Mouse (Mus musculus): ENCODE measurements around the gene Zfp938. TPM values are rescaled to one million over a fixed set of nuclear protein-coding genes. Genes with fewer than 3 reads are reported as not detected.

Zfp938 gene
- polyA plus RNA-seq (2015; fragmentation: Nextera tagmentation; extraction: Ambion mirVana) = 27.4 and 31.9 TPM in 2 replicates

DNA sequence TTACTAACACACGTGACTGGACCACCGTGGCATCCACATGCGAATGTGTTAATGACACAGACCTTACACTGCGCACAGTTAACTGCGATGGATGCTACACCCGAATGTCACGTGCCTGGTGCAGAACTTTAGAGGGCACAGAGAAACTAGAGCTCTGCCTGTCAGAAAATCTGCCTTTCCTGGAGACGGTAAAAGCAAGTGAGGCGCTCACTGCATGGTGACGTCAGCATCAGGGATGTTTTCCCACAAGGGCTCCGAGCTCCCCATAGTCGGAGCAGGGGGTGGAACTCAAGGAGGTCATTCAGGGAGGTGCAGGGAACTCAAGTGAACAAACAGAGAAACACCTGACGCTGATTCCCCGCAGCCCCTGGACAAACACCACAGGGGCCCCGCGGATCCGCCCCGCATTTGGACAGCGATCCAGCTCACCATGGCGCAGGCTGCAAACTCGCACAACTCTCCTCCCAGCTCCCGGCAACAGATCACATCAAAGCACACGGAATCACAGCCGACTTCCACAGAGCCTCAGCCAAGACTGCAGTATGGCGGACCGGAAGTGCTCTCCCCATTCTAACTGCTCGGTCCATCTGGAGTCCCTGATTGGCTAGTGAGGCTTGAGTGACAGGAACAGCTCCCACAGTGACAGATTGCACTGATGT is at the start of gene Zfp938:
Gene Zfp938 (minus strand): TSS at position 539 of the 659 bp plus-strand sequence.
- Histone ChIP-seq H3K9ac (ENCODE audit: low read depth, low read length) (peak within 1 kb of the TSS; percentile 88), H3K4me2 (ENCODE audit: low read length) (peak within 1 kb of the TSS; percentile 76), H3K27ac (ENCODE audit: low read depth, low read length) (peak within 1 kb of the TSS; percentile 90), H3K27me3 (replicated peaks; ENCODE audit: control insufficient read depth, insufficient read depth, low read length) (no peaks in the 10 kb centered on the region), H3K4me3 (ENCODE audit: low read length) (peak within 1 kb of the TSS; percentile 93), H3K4me1 (ENCODE audit: control insufficient read depth, insufficient read depth, low read depth, low read length) (peaks cover 12% of the 10 kb centered on the region), H3K36me3 (ENCODE audit: control insufficient read depth, insufficient read depth, low read length) (peaks cover 4% of the 10 kb centered on the region; the same call in 1 of the 2 replicates), H3K9me3 (ENCODE audit: control insufficient read depth, low read length) (peaks cover 12% of the 10 kb centered on the region)
- WGBS = 1% methylated on average over 27 of the region's 27 CpGs
- ATAC-seq = peak; percentile 100

DNA sequence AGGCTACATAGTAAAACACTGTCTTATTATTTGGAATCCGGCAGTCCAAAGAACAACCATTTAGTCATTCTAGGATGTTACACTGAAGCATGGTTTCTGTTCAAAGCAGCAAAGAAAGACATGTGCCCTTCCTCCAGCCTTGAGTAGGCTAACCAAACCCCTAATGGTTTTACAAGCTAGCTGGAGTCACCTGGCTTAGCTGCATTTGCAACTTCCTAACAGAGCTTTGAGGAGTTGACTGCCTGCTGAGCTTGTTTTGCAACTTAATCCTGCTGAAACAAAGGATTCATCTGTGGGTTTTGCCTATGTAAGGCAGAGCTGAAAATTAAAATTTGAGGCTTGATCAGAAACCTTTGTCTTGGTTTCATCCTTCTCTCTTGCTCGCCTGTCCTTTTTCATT is 16.3 kb upstream of the Zfp938 start:
- H3K27me3 ChIP-seq (replicated peaks; ENCODE audit: control insufficient read depth, insufficient read depth, low read length) = no peaks in the 10 kb centered on the region
- ATAC-seq = no peak
- no peak overlapping the region for H3K9ac ChIP-seq (ENCODE audit: low read depth, low read length)
- no peak overlapping the region for H3K27ac ChIP-seq (ENCODE audit: low read depth, low read length)
- no peak overlapping the region for H3K4me3 ChIP-seq (ENCODE audit: low read length)
- WGBS = 86% methylated on average over 2 of the region's 2 CpGs
- H3K9me3 ChIP-seq (ENCODE audit: control insufficient read depth, low read length) = peaks cover 5% of the 10 kb centered on the region; the same call in 1 of the 2 replicates
- H3K4me2 ChIP-seq (ENCODE audit: low read length) = no peak overlapping the region
- H3K36me3 ChIP-seq (ENCODE audit: control insufficient read depth, insufficient read depth, low read length) = no peaks in the 10 kb centered on the region
- H3K4me1 ChIP-seq (ENCODE audit: control insufficient read depth, insufficient read depth, low read depth, low read length) = no peaks in the 10 kb centered on the region

DNA sequence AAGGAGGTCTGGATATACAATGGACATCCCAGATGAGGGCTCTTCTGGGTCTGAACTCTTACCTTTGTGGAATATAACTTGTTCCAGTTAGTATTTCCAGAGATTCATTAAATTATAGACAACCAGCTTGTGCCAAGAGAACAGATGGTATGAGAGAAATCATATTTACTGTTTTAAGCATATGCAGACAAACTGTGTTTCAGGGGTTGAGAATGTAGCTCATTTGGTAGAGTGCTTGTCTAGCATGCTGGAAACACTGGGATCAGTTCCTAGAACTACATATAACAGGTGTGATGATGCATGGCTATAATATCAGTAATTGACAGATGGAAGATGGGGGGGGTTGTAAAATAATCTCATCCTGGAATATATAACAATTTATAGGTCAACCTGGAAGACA is 3.9 kb upstream of the Zfp938 start:
- Histone ChIP-seq H3K27ac (ENCODE audit: low read depth, low read length) (no peak overlapping the region), H3K4me1 (ENCODE audit: control insufficient read depth, insufficient read depth, low read depth, low read length) (peaks cover 8% of the 10 kb centered on the region), H3K4me2 (ENCODE audit: low read length) (no peak overlapping the region), H3K4me3 (ENCODE audit: low read length) (no peak overlapping the region), H3K36me3 (ENCODE audit: control insufficient read depth, insufficient read depth, low read length) (no peaks in the 10 kb centered on the region), H3K9me3 (ENCODE audit: control insufficient read depth, low read length) (no peaks in the 10 kb centered on the region), H3K27me3 (replicated peaks; ENCODE audit: control insufficient read depth, insufficient read depth, low read length) (no peaks in the 10 kb centered on the region), H3K9ac (ENCODE audit: low read depth, low read length) (no peak overlapping the region)
- ATAC-seq = no peak

DNA sequence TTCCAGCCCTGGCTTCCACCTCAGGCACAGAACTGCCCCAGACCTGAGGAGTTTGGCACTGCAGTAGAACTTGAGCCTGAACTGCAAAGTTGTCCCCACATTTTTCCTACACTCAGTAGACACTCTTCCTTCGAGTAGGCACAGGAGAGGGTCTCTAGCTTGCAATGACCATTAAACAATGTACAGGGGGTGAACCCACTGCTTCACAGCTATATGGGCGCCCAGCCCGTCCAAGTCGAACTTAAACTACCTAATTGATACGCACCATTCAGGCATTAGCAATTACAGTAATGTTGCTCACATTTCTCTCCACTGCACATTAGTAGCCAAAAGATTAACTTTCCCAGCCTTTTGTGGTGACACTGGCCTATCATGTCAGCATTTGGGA is 315 bp upstream of the Zfp938 start:
- WGBS = 66% methylated on average over 5 of the region's 5 CpGs
- Histone ChIP-seq H3K27ac (ENCODE audit: low read depth, low read length) (peak overlapping the region; percentile 90), H3K9ac (ENCODE audit: low read depth, low read length) (peak overlapping the region; percentile 88), H3K4me3 (ENCODE audit: low read length) (peak overlapping the region; percentile 93), H3K27me3 (replicated peaks; ENCODE audit: control insufficient read depth, insufficient read depth, low read length) (no peaks in the 10 kb centered on the region), H3K4me2 (ENCODE audit: low read length) (peak overlapping the region; percentile 76), H3K4me1 (ENCODE audit: control insufficient read depth, insufficient read depth, low read depth, low read length) (peaks cover 12% of the 10 kb centered on the region), H3K36me3 (ENCODE audit: control insufficient read depth, insufficient read depth, low read length) (peaks cover 4% of the 10 kb centered on the region; the same call in 1 of the 2 replicates), H3K9me3 (ENCODE audit: control insufficient read depth, low read length) (peaks cover 12% of the 10 kb centered on the region)
- no peak for ATAC-seq

DNA sequence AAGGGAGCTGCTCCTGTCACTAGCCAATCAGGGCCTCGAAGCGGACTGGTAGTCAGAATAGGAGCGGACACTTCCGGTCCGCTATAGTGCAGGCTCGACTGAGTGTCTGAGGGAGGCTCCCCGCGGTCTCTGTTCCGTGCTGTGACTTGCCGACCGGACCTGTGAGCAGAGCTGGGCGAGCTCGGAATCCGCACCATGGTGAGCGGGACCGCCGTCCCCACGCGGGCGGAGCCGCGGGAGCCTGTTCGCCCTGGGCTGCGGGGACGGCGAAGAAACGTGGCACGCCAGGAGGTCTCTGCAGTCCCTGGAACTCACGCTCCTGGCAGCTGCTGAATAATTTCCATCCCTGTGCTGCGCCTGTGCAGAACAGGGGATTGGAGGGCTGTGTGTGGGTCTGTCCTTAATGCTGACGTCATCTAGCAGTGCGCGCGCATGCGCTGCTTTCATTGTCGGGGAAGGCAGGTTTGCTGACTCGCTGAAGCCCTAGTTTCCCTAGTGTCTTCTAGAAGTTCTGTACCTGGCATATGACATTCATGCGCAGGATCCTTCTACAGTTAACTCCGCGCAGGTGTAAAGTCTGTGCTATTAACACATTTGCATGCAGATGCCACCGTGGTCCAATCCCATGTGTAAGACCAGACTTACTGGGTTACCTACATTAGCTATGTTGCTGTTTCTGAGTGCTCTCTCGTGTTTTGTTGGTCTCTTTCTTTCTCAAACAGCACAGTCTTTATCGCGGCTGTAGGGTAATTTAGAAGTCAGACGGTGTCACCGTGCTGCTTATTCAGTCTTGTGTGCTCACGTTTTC is 62.6 kb downstream of the Zfp938 start:
- H3K9me3 ChIP-seq (ENCODE audit: control insufficient read depth, low read length) = peaks cover 3% of the 10 kb centered on the region; the same call in 1 of the 2 replicates
- H3K4me2 ChIP-seq (ENCODE audit: low read length) = peak overlapping the region; percentile 55
- H3K9ac ChIP-seq (ENCODE audit: low read depth, low read length) = peak overlapping the region; percentile 83
- H3K36me3 ChIP-seq (ENCODE audit: control insufficient read depth, insufficient read depth, low read length) = no peaks in the 10 kb centered on the region
- H3K4me1 ChIP-seq (ENCODE audit: control insufficient read depth, insufficient read depth, low read depth, low read length) = peaks cover 5% of the 10 kb centered on the region; the same call in 1 of the 2 replicates
- 5% methylated on average over 47 of the region's 47 CpGs for WGBS
- H3K27ac ChIP-seq (ENCODE audit: low read depth, low read length) = peak overlapping the region; percentile 95
- peak; percentile 100 for ATAC-seq
- no peaks in the 10 kb centered on the region for H3K27me3 ChIP-seq (replicated peaks; ENCODE audit: control insufficient read depth, insufficient read depth, low read length)
- H3K4me3 ChIP-seq (ENCODE audit: low read length) = peak overlapping the region; percentile 64

Other genes starting within 250 kb of the Zfp938 start
- gene Zfp873, start 193.2 kb downstream of the Zfp938 start, polyA plus RNA-seq (2015; fragmentation: Nextera tagmentation; extraction: Ambion mirVana) = 12.2 and 15.0 TPM in 2 replicates
- gene BC024063, start 157.9 kb downstream of the Zfp938 start, polyA plus RNA-seq (2015; fragmentation: Nextera tagmentation; extraction: Ambion mirVana) = 5.4 and 6.4 TPM in 2 replicates
- 9.6 and 9.7 TPM in 2 replicates for gene AU041133, start 113.3 kb downstream of the Zfp938 start, polyA plus RNA-seq (2015; fragmentation: Nextera tagmentation; extraction: Ambion mirVana)
- not detected in 2 replicates for gene 4932415D10Rik, start 75.3 kb upstream of the Zfp938 start, polyA plus RNA-seq (2015; fragmentation: Nextera tagmentation; extraction: Ambion mirVana)
- 11.9 and 13.8 TPM in 2 replicates for gene Gm4924, start 113.0 kb upstream of the Zfp938 start, polyA plus RNA-seq (2015; fragmentation: Nextera tagmentation; extraction: Ambion mirVana)

All from hindbrain, embryonic 16.5 days (tissue).